Comparison of ENCODE assay signal across 14 mouse cellular contexts in genomic region chr15:62214300-62214699, GRCm38 (mm10).
"Had no signal": no experiment of that assay in that cellular context is flagged by ENCODE, and none has a peak within 500 bp of the region (broad histone marks: within the 10 kb centered on the region; RNA-seq: fewer than 3 reads in every experiment).

No protein-coding gene starts in this region.

- H3K4me1 ChIP-seq: limb, embryonic 12.5 days; lung, embryonic 15.5 days; neural tube, embryonic 15.5 days had no signal

- ATAC-seq: intestine, postnatal 0 days had no signal

- H3K4me3 ChIP-seq: limb, embryonic 12.5 days; lung, embryonic 15.5 days; midbrain, embryonic 10.5 days; myocyte; neural tube, embryonic 15.5 days had no signal

- H3K9me3 ChIP-seq: limb, embryonic 12.5 days; lung, embryonic 15.5 days; midbrain, embryonic 10.5 days; neural tube, embryonic 15.5 days had no signal

- DNase-seq: kidney, adult 8-10 months; kidney, postnatal 36 days; layer of hippocampus, adult 9-11 months; layer of hippocampus, postnatal 36 days; midbrain, embryonic 14.5 days; right cerebral cortex, adult 18-20 months; right cerebral cortex, postnatal 25 days; thymus, postnatal 4 days had no signal

- H3K36me3 ChIP-seq: limb, embryonic 12.5 days; lung, embryonic 15.5 days; midbrain, embryonic 10.5 days; neural tube, embryonic 15.5 days had no signal

- H3K9ac ChIP-seq: limb, embryonic 12.5 days; lung, embryonic 15.5 days; neural tube, embryonic 15.5 days had no signal

- H3K27ac ChIP-seq: limb, embryonic 12.5 days; lung, embryonic 15.5 days; midbrain, embryonic 10.5 days; neural tube, embryonic 15.5 days had no signal

- H3K4me2 ChIP-seq: limb, embryonic 12.5 days; lung, embryonic 15.5 days; neural tube, embryonic 15.5 days had no signal

- H3K27me3 ChIP-seq: limb, embryonic 12.5 days; lung, embryonic 15.5 days; neural tube, embryonic 15.5 days had no signal
